Mouse (Mus musculus) kidney, postnatal 0 days (tissue): ENCODE data around the gene Pxmp4. TPM values are rescaled to one million over a fixed set of nuclear protein-coding genes. Genes with fewer than 3 reads are reported as not detected.

Experiments used
- ATAC-seq: fragments of 200-750 bp; cut with Nextera tagmentation; replicated peaks from 2 replicates; pipeline ENCODE4 v1.8.0; 2017; ENCODE audit warnings: low read depth, moderate number of reproducible peaks, moderate TSS enrichment, moderate library complexity; ENCODE audit not compliant: low FRiP score
- DNase-seq: peaks from one replicate; pipeline ENCODE4 v3.0.0-alpha.2; 2016; ENCODE audit warnings: low spot score
- H3K27ac ChIP-seq: fragments of 300-500 bp; sonication (generic); 2 replicates; pipeline ENCODE4 v1.5.1; 2014; ENCODE audit warnings: mild to moderate bottlenecking
- H3K27me3 ChIP-seq: fragments of 300-500 bp; sonication (generic); 2 replicates; pipeline ENCODE4 v1.6.1; 2014; ENCODE audit warnings: low read length, mixed read lengths; ENCODE audit not compliant: insufficient read depth
- H3K36me3 ChIP-seq: fragments of 300-500 bp; sonication (generic); 2 replicates; pipeline ENCODE4 v1.6.1; 2014; ENCODE audit warnings: low read length, mixed read lengths; ENCODE audit not compliant: insufficient read depth
- H3K4me1 ChIP-seq: fragments of 300-500 bp; sonication (generic); replicated peaks from 2 replicates; pipeline ENCODE4 v1.6.1; 2014; ENCODE audit warnings: antibody characterized with exemption, low read length, mixed read lengths; ENCODE audit not compliant: insufficient read depth
- H3K4me2 ChIP-seq: fragments of 300-500 bp; sonication (generic); 2 replicates; pipeline ENCODE4 v1.6.1; 2014; ENCODE audit warnings: mild to moderate bottlenecking, low read length, moderate library complexity, mixed read lengths
- H3K4me3 ChIP-seq: fragments of 300-500 bp; sonication (generic); replicated peaks from 2 replicates; pipeline ENCODE4 v1.5.1; 2014; ENCODE audit warnings: low read depth, low read length
- H3K9ac ChIP-seq: fragments of 300-500 bp; sonication (generic); 2 replicates; pipeline ENCODE4 v1.6.1; 2014; ENCODE audit warnings: low read depth, low read length
- H3K9me3 ChIP-seq: fragments of 300-500 bp; sonication (generic); replicated peaks from 2 replicates; pipeline ENCODE4 v1.6.1; 2016; ENCODE audit warnings: low read length, inconsistent platforms, mixed read lengths
- CTCF ChIP-seq: IDR thresholded peaks from 2 replicates; pipeline ENCODE4 v1.5.1; 2016; ENCODE audit warnings: antibody characterized with exemption, low read depth, mild to moderate bottlenecking, moderate library complexity
- WGBS: fragments of 180-500 bp; shearing (Covaris S2); extraction: QIAGEN DNeasy Blood & Tissue Kit; methylation state at CpG from one replicate; pipeline ENCODE4 v1.1.7; 2014; 5-methylcytosine and 5-hydroxymethylcytosine counted together
- polyA plus RNA-seq: library from polyadenylated mRNA; unstranded; fragments of >200 nt; fragmentation: Nextera tagmentation; extraction: Ambion mirVana; gene quantifications from 2 replicates; pipeline ENCODE4 v1.2.1, GENCODE M21; 2015

The Pxmp4 gene
- polyA plus RNA-seq, 1 experiment from 2014 or later: 37.9 TPM

GRCm38 (mm10) chr2:154549127-154549885, 54.2 kb downstream of the Pxmp4 start:
- Histone ChIP-seq H3K4me3 (peak overlapping the region; percentile 33), H3K9ac (0 out of 2 replicates have a peak overlapping the region, but pooled peaks have one; percentile 43), H3K27ac (no peak overlapping the region), H3K36me3 (no peaks in the 10 kb centered on the region), H3K4me1 (peaks cover 12% of the 10 kb centered on the region), H3K4me2 (peak overlapping the region; percentile 75), H3K9me3 (no peaks in the 10 kb centered on the region), H3K27me3 (peaks cover 4% of the 10 kb centered on the region; the same call in 1 of the 2 replicates)
- DNase-seq: peak; percentile 87
- WGBS: 6% methylated on average over 46 of the region's 48 CpGs
- no peak for TF ChIP-seq CTCF
- peak; percentile 38; the same call in 1 of the 2 replicates for ATAC-seq

DNA sequence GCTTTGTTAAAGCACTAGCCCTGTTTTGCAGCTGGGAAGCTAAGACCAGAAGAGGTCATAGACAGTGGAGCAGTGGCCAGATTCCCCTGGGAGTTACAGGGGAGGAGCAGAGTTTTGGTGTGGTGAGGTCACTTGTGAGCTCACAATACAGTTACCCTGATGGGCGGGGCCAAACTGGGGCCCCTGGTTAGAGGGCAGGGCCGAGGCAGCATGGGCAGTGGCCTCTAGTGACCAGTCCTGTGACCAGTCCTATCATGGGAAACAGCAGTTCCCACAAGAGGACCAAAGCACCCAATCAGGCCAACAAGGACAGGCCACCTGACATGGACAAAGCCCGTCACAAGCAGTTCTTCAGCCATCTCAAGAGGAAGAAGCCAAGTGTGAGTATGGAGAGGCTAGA, 54.8 kb downstream of the Pxmp4 start:
- H3K4me2 ChIP-seq: peak overlapping the region; percentile 75; the same call in 1 of the 2 replicates
- WGBS: 60% methylated on average over 3 of the region's 3 CpGs

GRCm38 (mm10) chr2:154546711-154547110, 56.8 kb downstream of the Pxmp4 start, which contains the start of gene 1700003F12Rik:
1700003F12Rik (plus strand) TSS chr2:154547085.
- no peak for ATAC-seq
- H3K4me2 ChIP-seq: no peak within 1 kb of the TSS
- H3K9ac ChIP-seq: no peak within 1 kb of the TSS
- H3K4me3 ChIP-seq: no peak within 1 kb of the TSS
- no peak within 1 kb of the TSS for H3K27ac ChIP-seq
- H3K9me3 ChIP-seq: no peaks in the 10 kb centered on the region
- H3K4me1 ChIP-seq: peaks cover 10% of the 10 kb centered on the region
- TF ChIP-seq CTCF: no peak
- 91% methylated on average over 10 of the region's 10 CpGs for WGBS
- H3K27me3 ChIP-seq: peaks cover 4% of the 10 kb centered on the region; the same call in 1 of the 2 replicates
- DNase-seq: no peak
- H3K36me3 ChIP-seq: no peaks in the 10 kb centered on the region; the same call in 1 of the 2 replicates

More for the DNA sequence above, 54.8 kb downstream of the Pxmp4 start:
- Histone ChIP-seq H3K36me3 (no peaks in the 10 kb centered on the region), H3K9ac (no peak overlapping the region), H3K4me1 (peaks cover 12% of the 10 kb centered on the region), H3K4me3 (no peak overlapping the region), H3K27me3 (peaks cover 4% of the 10 kb centered on the region; the same call in 1 of the 2 replicates), H3K9me3 (no peaks in the 10 kb centered on the region), H3K27ac (no peak overlapping the region)
- ATAC-seq: no peak
- no peak for TF ChIP-seq CTCF
- DNase-seq: no peak

DNA sequence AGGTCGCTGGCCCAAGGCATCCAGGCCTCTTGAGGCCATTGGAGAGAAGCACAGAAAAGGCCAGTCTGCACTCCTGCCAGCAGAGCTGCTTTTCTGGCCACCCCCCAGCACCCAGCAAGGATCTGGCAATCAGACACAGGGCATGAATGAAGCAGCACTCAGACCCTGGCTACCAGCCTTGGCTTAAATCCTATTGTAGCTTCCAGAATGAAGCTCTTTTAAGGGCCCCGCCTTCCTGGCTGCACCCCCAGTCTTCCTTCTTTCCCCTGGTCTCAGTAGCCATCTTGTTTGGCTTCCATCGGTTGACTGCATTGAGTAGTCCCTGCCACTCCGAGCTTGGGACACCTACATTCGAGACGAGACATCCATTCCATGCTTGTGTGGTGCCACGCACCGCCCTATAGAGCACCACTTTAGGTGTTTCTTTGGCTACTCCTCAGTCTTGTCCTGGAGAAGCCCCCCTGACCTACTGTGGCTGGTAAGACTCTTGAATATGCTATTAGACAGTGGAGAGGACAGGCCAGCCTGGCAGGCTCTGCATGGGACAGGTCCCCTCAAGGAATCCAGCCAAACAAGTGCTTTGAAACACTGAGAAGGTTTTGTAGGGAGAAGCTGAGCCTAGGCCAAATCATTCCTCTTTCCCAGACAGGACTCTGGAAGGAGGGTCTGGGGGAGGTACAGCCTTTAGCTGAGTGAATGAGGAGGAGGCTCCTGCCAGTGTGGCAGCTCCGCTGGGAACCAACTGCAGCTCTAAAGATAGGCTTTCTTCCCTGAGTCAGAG, 59.8 kb downstream of the Pxmp4 start:
- Histone ChIP-seq H3K4me1 (no peaks in the 10 kb centered on the region), H3K9me3 (no peaks in the 10 kb centered on the region), H3K4me2 (no peak overlapping the region), H3K9ac (no peak overlapping the region), H3K27ac (no peak overlapping the region), H3K36me3 (no peaks in the 10 kb centered on the region; the same call in 1 of the 2 replicates), H3K4me3 (no peak overlapping the region), H3K27me3 (no peaks in the 10 kb centered on the region)
- peak; percentile 31 for DNase-seq
- no peak for ATAC-seq
- 82% methylated on average over 9 of the region's 9 CpGs for whole genome bisulfite sequencing
- TF ChIP-seq CTCF: no peak

- Histone ChIP-seq H3K9ac (no peak overlapping the region), H3K4me2 (no peak overlapping the region), H3K27ac (no peak overlapping the region), H3K36me3 (peaks cover 1% of the 10 kb centered on the region), H3K9me3 (no peaks in the 10 kb centered on the region), H3K4me3 (no peak overlapping the region), H3K4me1 (no peaks in the 10 kb centered on the region), H3K27me3 (no peaks in the 10 kb centered on the region)
- WGBS: 83% methylated on average over 2 of the region's 2 CpGs
- DNase-seq (no peak), ATAC-seq (no peak)
- TF ChIP-seq CTCF: no peak
Measured at GRCm38 (mm10) chr2:154541630-154542029, 61.9 kb downstream of the Pxmp4 start.

DNA sequence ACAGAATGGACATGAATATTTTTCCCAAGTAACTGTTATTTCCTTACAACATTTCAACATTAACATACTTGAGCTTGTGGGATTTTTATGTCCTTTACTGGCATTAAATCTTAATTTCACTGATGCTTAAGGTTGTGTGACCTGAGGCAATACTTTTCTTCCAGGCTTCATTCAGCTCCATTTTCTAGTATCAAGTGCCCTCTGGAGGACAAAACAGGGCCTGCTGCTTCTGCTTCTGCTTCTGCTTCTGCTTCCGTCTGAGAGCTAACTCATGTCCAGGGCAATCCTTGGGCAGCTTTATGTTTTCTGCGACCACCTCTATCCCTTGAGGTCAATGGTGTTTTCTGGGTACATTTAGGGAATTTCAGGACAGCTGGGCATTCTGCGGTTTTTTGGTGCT, 63.8 kb downstream of the Pxmp4 start:
- TF ChIP-seq CTCF: peak; percentile 78
- Histone ChIP-seq H3K9ac (no peak overlapping the region), H3K36me3 (peaks cover 18% of the 10 kb centered on the region), H3K27me3 (no peaks in the 10 kb centered on the region), H3K4me2 (no peak overlapping the region), H3K4me1 (no peaks in the 10 kb centered on the region), H3K4me3 (no peak overlapping the region), H3K9me3 (no peaks in the 10 kb centered on the region), H3K27ac (no peak overlapping the region)
- 69% methylated on average over 3 of the region's 3 CpGs for WGBS
- DNase-seq: peak; percentile 80
- ATAC-seq: no peak
